Mouse (Mus musculus): ENCODE measurements at regions not wholly inside any gene's neighbourhood (a gene's known extent, or its start where the extent isn't known, plus 50 kb on each side); places are given as distances from the start of the nearest gene placed in this dataset.

DNA sequence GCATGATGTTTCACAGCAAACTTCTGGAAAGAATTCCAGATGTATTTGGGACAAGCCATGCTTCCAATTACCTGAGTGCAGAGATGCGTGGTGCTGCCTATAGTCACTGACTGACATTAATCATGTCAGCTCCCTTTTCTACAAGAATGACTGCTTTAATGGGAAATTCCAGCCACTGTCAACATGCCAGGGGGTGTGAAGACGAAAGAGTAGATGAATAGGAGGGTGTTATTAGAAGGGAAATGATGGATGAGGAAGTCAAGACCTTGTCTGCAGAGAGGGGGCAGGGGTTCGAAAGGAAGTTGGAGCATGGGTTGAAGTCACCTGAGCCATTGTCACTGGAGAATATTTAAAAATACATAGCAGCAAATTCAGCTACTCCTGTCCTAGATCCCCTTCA, 634.6 kb downstream of the Brinp1 start:
- Histone ChIP-seq H3K36me3 (no peaks in the 10 kb centered on the region), H3K9ac (replicated peaks) (no peak overlapping the region), H3K9me3 (no peaks in the 10 kb centered on the region), H3K27me3 (no peaks in the 10 kb centered on the region), H3K27ac (no peak overlapping the region), H3K4me1 (replicated peaks) (no peaks in the 10 kb centered on the region), H3K4me3 (replicated peaks) (no peak overlapping the region), H3K4me2 (no peak overlapping the region)
- no peak for ATAC-seq (ENCODE audit: insufficient number of reproducible peaks, insufficient read depth, low FRiP score, low TSS enrichment, low read depth)
- WGBS, result 23% methylated on average over 3 of the region's 3 CpGs

DNA sequence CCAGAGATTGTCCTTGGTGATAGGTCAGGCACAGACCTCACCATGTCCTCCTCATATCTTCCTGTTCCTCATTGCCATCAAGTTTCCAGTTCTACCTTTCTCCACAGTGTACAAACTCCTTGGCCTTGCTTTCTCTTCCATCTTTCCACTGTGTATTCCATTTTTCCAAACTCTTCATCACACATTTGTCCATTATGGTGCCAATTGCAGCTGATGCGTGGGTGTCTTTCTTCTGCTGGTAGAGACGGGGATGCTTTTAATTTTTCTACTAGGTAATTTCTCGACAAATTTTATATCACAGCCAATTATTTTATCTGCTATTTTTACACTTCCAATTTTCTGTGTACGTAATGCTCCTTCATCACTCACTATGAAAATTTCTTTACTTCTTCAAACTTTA, 641.4 kb downstream of the Brinp1 start:
- Histone ChIP-seq H3K36me3 (no peaks in the 10 kb centered on the region), H3K9ac (replicated peaks) (no peak overlapping the region), H3K4me1 (replicated peaks) (no peaks in the 10 kb centered on the region), H3K4me3 (replicated peaks) (no peak overlapping the region), H3K4me2 (no peak overlapping the region), H3K27ac (no peak overlapping the region), H3K9me3 (no peaks in the 10 kb centered on the region), H3K27me3 (no peaks in the 10 kb centered on the region)
- ATAC-seq (ENCODE audit: insufficient number of reproducible peaks, insufficient read depth, low FRiP score, low TSS enrichment, low read depth), result no peak
- WGBS, result 89% methylated on average over 4 of the region's 4 CpGs

DNA sequence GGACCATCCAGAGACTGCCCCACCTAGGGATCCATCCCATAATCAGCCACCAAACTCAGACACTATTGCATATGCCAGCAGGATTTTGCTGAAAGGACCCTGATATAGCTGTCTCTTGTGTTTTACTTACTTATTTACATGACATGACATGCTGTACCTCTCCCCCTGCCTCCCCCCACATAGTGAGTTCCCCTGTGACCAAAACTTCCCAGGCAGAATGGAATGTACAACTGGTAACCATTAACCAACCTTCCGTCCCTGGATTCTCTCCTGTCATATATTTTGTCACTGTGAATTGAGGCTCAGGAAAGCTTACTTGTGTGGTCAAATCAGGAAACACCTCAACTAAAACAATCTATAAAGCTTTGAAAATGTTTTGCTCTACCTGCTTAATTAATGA, 669.4 kb downstream of the Brinp1 start:
- no peaks in the 10 kb centered on the region for H3K9me3 ChIP-seq
- H3K27ac ChIP-seq, result no peak overlapping the region
- ATAC-seq (ENCODE audit: insufficient number of reproducible peaks, insufficient read depth, low FRiP score, low TSS enrichment, low read depth), result no peak
- H3K4me2 ChIP-seq, result no peak overlapping the region
- H3K9ac ChIP-seq (replicated peaks), result no peak overlapping the region
- 30% methylated on average over 1 of the region's 1 CpGs for WGBS
- no peaks in the 10 kb centered on the region for H3K36me3 ChIP-seq
- H3K4me3 ChIP-seq (replicated peaks), result no peak overlapping the region
- H3K27me3 ChIP-seq, result no peaks in the 10 kb centered on the region
- no peaks in the 10 kb centered on the region for H3K4me1 ChIP-seq (replicated peaks)

DNA sequence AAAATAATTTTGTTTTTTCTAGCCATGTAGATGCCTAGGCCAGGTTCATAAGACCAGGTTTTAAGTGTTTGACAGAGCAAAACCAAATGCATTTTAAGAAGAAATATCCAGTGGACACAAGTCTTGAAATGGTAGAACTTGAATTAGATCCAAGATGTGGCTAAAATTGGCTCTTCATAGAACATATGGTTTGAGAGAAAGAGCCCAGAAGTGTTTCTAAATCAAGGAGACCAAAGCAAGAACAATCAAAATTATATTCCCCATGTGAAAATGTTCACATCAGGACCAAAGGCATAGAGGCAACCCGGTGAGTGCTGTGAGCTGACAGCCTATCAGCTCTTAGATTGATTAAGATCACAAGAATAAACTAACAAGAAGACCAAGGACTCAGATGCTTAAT, 673.3 kb downstream of the Brinp1 start:
- Histone ChIP-seq H3K27ac (no peak overlapping the region), H3K9me3 (no peaks in the 10 kb centered on the region), H3K36me3 (no peaks in the 10 kb centered on the region), H3K4me2 (no peak overlapping the region), H3K9ac (replicated peaks) (no peak overlapping the region), H3K4me1 (replicated peaks) (no peaks in the 10 kb centered on the region), H3K27me3 (no peaks in the 10 kb centered on the region), H3K4me3 (replicated peaks) (no peak overlapping the region)
- no peak for ATAC-seq (ENCODE audit: insufficient number of reproducible peaks, insufficient read depth, low FRiP score, low TSS enrichment, low read depth)
- 71% methylated on average over 1 of the region's 1 CpGs for WGBS

DNA sequence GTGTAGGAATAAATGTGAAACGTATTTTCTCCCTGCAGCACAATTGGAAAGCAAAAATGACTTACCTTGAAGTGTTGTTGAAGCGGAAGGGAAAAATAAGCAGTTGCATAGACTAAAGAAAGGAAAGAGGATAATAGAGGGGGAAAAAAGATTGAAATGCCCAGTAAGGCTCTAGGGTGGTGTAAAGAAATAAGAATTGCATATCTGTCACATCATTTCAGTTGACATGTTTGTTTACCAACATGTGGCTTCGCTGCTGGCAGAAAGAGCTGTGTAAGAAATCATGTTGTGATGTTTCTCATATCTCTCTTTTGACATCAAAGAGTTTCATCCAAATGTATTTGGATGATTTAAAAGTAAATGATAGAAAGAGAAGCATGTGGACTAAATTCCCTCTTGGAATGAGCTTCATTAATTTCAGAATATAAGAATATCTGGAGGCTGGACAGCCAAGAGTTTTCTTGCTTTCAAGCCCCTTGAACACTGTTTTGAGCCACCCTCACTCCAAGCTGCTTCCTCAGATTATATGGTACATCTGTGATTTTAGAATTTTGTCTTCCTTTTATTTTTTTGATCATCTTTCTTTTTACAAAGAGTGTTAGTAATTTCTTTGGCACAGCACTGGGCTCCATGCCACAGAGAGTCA, 679.0 kb downstream of the Brinp1 start:
- Histone ChIP-seq H3K27me3 (no peaks in the 10 kb centered on the region), H3K4me2 (no peak overlapping the region), H3K36me3 (no peaks in the 10 kb centered on the region), H3K4me1 (replicated peaks) (no peaks in the 10 kb centered on the region), H3K9ac (replicated peaks) (no peak overlapping the region), H3K27ac (no peak overlapping the region), H3K9me3 (no peaks in the 10 kb centered on the region), H3K4me3 (replicated peaks) (no peak overlapping the region)
- WGBS, result 83% methylated on average over 3 of the region's 3 CpGs
- no peak for ATAC-seq (ENCODE audit: insufficient number of reproducible peaks, insufficient read depth, low FRiP score, low TSS enrichment, low read depth)

All from limb, embryonic 12.5 days (tissue).